Mouse (Mus musculus): Measurements from ENCODE around the gene Dnah2. TPM values are rescaled to one million over a fixed set of nuclear protein-coding genes. Genes with fewer than 3 reads are reported as not detected.
"Not testable (repeated sequence)": the region's sequence is repeated elsewhere in the genome, so short reads cannot be mapped to it uniquely, and the experiment has no call there.

Dnah2 gene
- polyA plus RNA-seq, 1 experiment from 2014 or later, result 1.3 TPM

DNA sequence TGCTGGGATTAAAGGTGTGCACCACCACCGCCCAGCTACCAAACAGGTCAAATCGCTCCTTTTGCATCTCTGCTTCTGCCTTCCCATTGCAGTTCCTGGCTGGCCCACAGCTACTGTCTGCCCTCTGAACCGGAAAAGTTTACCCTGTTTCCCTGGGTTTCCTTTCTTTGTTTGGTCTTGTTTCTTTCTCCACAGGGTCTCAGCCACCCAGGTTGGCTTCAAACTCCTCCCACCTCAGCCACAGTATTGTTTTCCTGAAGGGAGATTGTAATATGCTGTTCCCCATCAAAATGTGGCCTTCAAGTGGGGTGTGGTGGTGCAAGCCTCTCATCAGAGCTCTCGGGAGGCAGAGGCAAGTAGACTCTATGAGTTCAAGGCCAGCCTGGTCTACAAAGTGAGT, 2.4 kb upstream of the Dnah2 start:
- no peak overlapping the region for H3K4me2 ChIP-seq (replicated peaks; ENCODE audit: low read depth, low read length)
- TF ChIP-seq CTCF (IDR thresholded peaks at IDR 0.05), result no peak
- TF ChIP-seq EP300 (IDR thresholded peaks at IDR 0.05), result no peak
- H3K4me3 ChIP-seq (ENCODE audit: low read depth, low read length), result no peak overlapping the region
- no peak overlapping the region for H3K27ac ChIP-seq (ENCODE audit: low read length)
- H3K9me3 ChIP-seq (ENCODE audit: low read length), result no peaks in the 10 kb centered on the region
- 0 out of 2 replicates have a peak, but pooled peaks cover 3% of the 10 kb centered on the region for H3K4me1 ChIP-seq (ENCODE audit: insufficient read depth, low read depth, low read length)
- no peaks in the 10 kb centered on the region for H3K36me3 ChIP-seq (ENCODE audit: insufficient read depth, low read length)
- no peaks in the 10 kb centered on the region for H3K27me3 ChIP-seq (replicated peaks; ENCODE audit: insufficient read depth, low read length)
- no peak for ATAC-seq
- H3K9ac ChIP-seq (replicated peaks; ENCODE audit: low read depth), result no peak overlapping the region
- DNase-seq (ENCODE audit: low spot score), result no peak
- WGBS, result 50% methylated on average over 4 of the region's 4 CpGs

DNA sequence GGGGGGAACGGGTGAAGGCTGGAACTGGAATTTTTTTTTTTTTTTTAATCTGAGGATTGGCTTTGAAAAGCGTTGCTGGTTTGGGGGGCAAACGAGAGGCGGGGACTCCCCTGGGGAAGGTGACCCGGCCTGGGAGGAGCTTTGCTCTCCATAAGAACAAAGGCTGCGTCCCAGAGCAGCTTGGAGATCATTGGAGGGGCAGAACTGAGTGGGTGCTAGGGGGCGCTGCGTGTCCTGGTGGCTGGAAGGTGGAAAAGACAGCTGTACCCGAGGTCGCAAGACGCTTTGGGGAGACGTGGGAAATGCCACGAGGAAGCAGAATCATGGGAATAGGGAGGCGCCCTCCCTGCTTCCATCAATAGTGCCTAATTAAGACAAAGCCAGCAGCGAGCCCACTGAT, 1.8 kb downstream of the Dnah2 start:
- 1% methylated on average over 14 of the region's 15 CpGs for WGBS
- H3K4me2 ChIP-seq (replicated peaks; ENCODE audit: low read depth, low read length), result peak overlapping the region; percentile 94
- no peaks in the 10 kb centered on the region for H3K27me3 ChIP-seq (replicated peaks; ENCODE audit: insufficient read depth, low read length)
- no peak overlapping the region for H3K27ac ChIP-seq (ENCODE audit: low read length)
- no peaks in the 10 kb centered on the region for H3K36me3 ChIP-seq (ENCODE audit: insufficient read depth, low read length)
- peak; percentile 61 for TF ChIP-seq CTCF (IDR thresholded peaks at IDR 0.05)
- TF ChIP-seq EP300 (IDR thresholded peaks at IDR 0.05), result no peak
- ATAC-seq, result peak; percentile 34
- peak; percentile 50 for DNase-seq (ENCODE audit: low spot score)
- 0 out of 2 replicates have a peak, but pooled peaks cover 3% of the 10 kb centered on the region for H3K4me1 ChIP-seq (ENCODE audit: insufficient read depth, low read depth, low read length)
- no peaks in the 10 kb centered on the region for H3K9me3 ChIP-seq (ENCODE audit: low read length)
- H3K4me3 ChIP-seq (ENCODE audit: low read depth, low read length), result peak overlapping the region; percentile 54
- H3K9ac ChIP-seq (replicated peaks; ENCODE audit: low read depth), result peak overlapping the region; percentile 52

DNA sequence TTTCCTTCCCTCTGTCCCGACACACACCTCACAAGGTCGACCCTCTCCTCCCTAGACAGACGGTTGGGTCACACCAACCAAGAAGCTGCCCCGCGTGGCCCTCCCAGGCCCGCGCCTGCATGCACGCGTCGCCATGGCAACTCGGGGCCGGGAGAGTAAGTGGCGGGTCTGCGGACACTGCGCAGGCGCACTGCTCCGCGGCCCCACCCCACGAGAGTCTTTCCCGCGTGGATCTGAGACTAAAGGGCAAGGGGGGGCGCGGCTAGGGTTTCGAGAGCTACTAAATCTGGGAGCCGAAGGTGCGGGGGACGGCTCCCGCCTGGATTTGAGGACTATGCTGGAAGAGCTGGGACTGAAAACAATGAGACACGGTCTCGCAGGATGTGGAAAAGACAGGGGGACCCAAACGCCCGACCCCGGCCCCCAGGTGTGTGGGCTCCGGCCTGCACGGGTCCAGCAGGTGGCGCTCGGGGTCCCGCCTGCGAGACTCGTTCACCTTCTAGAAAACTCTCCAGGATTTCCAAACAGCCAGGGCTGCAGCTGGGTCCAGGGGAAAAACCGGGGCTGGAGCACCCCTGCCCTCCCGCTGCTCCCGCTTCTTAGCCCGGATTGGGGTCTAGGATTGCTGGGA, 2.4 kb downstream of the Dnah2 start:
- Histone ChIP-seq H3K4me3 (ENCODE audit: low read depth, low read length) (peak overlapping the region; percentile 54), H3K27me3 (replicated peaks; ENCODE audit: insufficient read depth, low read length) (no peaks in the 10 kb centered on the region), H3K4me1 (ENCODE audit: insufficient read depth, low read depth, low read length) (0 out of 2 replicates have a peak, but pooled peaks cover 3% of the 10 kb centered on the region), H3K27ac (ENCODE audit: low read length) (peak overlapping the region; percentile 1; the same call in 1 of the 2 replicates), H3K9ac (replicated peaks; ENCODE audit: low read depth) (peak overlapping the region; percentile 52), H3K36me3 (ENCODE audit: insufficient read depth, low read length) (no peaks in the 10 kb centered on the region), H3K9me3 (ENCODE audit: low read length) (no peaks in the 10 kb centered on the region), H3K4me2 (replicated peaks; ENCODE audit: low read depth, low read length) (peak overlapping the region; percentile 94)
- DNase-seq (ENCODE audit: low spot score) (peak; percentile 92), ATAC-seq (peak; percentile 85)
- WGBS, result under 1% methylated on average over 38 of the region's 44 CpGs
- TF ChIP-seq EP300 (IDR thresholded peaks at IDR 0.05) (no peak), CTCF (IDR thresholded peaks at IDR 0.05) (peak; percentile 61)

DNA sequence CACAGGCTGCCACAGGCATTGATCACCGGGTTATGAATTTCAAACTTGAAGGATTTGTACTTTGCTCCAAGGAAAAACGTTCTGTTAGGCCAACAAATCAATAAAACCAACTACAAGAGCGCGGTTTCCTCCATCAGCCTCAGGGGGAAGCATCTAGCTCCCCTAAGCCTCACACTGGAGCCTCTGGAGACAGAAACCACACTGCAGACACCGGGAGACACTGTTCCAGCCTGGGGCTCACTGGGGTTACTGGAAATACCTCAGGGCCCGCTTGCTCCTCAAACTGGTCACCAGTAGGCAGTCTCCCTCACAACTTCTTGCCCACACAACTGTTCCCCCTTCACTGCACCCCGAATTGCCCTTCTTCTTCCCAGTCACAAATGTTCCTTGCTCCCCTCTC, 3.0 kb downstream of the Dnah2 start:
- no peaks in the 10 kb centered on the region for H3K9me3 ChIP-seq (ENCODE audit: low read length)
- 0 out of 2 replicates have a peak, but pooled peaks cover 3% of the 10 kb centered on the region for H3K4me1 ChIP-seq (ENCODE audit: insufficient read depth, low read depth, low read length)
- peak overlapping the region; percentile 52; the same call in 1 of the 2 replicates for H3K9ac ChIP-seq (replicated peaks; ENCODE audit: low read depth)
- WGBS, result 22% methylated on average over 7 of the region's 7 CpGs
- peak; percentile 5; the same call in 1 of the 2 replicates for ATAC-seq
- DNase-seq (ENCODE audit: low spot score), result no peak
- H3K4me2 ChIP-seq (replicated peaks; ENCODE audit: low read depth, low read length), result peak overlapping the region; percentile 94
- no peaks in the 10 kb centered on the region for H3K36me3 ChIP-seq (ENCODE audit: insufficient read depth, low read length)
- no peaks in the 10 kb centered on the region for H3K27me3 ChIP-seq (replicated peaks; ENCODE audit: insufficient read depth, low read length)
- TF ChIP-seq CTCF (IDR thresholded peaks at IDR 0.05) (no peak), EP300 (IDR thresholded peaks at IDR 0.05) (no peak)
- H3K27ac ChIP-seq (ENCODE audit: low read length), result peak overlapping the region; percentile 1; the same call in 1 of the 2 replicates
- peak overlapping the region; percentile 54; the same call in 1 of the 2 replicates for H3K4me3 ChIP-seq (ENCODE audit: low read depth, low read length)

DNA sequence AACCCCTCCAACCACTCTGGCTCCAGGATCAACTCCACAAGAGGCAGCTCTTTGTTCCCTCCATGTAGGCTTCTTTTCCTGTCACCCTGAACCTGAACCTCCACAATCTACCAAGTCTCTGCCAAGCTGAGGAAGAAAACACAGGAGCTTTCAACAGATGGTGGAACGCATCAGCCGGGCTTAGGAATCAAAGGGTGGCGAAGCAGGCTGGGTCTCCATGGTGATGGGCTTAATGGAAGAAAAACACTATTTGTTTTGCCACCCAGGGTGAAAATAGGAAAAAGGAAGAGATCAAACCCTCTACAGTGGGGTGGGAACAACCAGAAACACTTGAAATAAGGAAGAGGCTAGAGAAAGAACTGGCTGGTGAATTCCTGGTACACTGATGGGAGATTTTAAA, 5.3 kb downstream of the Dnah2 start:
- ATAC-seq, result no peak
- H3K27ac ChIP-seq (ENCODE audit: low read length), result no peak overlapping the region
- H3K9me3 ChIP-seq (ENCODE audit: low read length), result no peaks in the 10 kb centered on the region
- no peak overlapping the region for H3K4me3 ChIP-seq (ENCODE audit: low read depth, low read length)
- DNase-seq (ENCODE audit: low spot score), result no peak
- H3K27me3 ChIP-seq (replicated peaks; ENCODE audit: insufficient read depth, low read length), result no peaks in the 10 kb centered on the region
- 46% methylated on average over 3 of the region's 3 CpGs for WGBS
- H3K36me3 ChIP-seq (ENCODE audit: insufficient read depth, low read length), result no peaks in the 10 kb centered on the region
- 0 out of 2 replicates have a peak, but pooled peaks cover 3% of the 10 kb centered on the region for H3K4me1 ChIP-seq (ENCODE audit: insufficient read depth, low read depth, low read length)
- no peak overlapping the region for H3K9ac ChIP-seq (replicated peaks; ENCODE audit: low read depth)
- no peak for TF ChIP-seq EP300 (IDR thresholded peaks at IDR 0.05)
- no peak for TF ChIP-seq CTCF (IDR thresholded peaks at IDR 0.05)
- no peak overlapping the region for H3K4me2 ChIP-seq (replicated peaks; ENCODE audit: low read depth, low read length)

DNA sequence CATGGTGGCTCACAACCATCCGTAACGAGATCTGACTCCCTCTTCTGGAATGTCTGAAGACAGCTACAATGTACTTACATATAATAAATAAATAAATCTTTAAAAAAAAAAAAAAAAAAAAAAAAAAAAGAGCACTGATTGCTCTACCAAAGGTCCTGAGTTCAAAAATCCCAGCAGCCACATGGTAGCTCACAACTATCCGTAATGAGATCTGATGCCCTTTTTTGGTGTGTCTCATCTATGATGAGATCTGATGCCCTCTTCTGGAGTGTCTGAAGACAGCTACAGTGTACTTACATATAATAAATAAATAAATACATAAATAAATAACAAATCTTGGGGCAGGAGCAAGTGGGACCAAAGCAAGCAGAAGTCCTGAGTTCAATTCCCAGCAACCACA, 7.2 kb downstream of the Dnah2 start:
- H3K9ac ChIP-seq (replicated peaks; ENCODE audit: low read depth); H3K4me2 ChIP-seq (replicated peaks; ENCODE audit: low read depth, low read length); H3K27me3 ChIP-seq (replicated peaks; ENCODE audit: insufficient read depth, low read length); DNase-seq (ENCODE audit: low spot score); H3K27ac ChIP-seq (ENCODE audit: low read length); ATAC-seq; H3K9me3 ChIP-seq (ENCODE audit: low read length); H3K4me3 ChIP-seq (ENCODE audit: low read depth, low read length); H3K36me3 ChIP-seq (ENCODE audit: insufficient read depth, low read length); H3K4me1 ChIP-seq (ENCODE audit: insufficient read depth, low read depth, low read length): not testable (repeated sequence)
- 75% methylated on average over 1 of the region's 3 CpGs for WGBS

All from lung, postnatal 0 days (tissue).